Mouse (Mus musculus) E14TG2a.4 (cell line): Measurements from ENCODE around the gene Taf6.

Experiments
- CTCF ChIP-seq: conservative IDR thresholded peaks from 2 replicates; pipeline ENCODE4 v1.5.1; 2014; ENCODE audit warnings: low read length
- POU5F1 ChIP-seq: IDR thresholded peaks from 2 replicates; pipeline ENCODE4 v1.6.1; 2014; ENCODE audit warnings: low read length, borderline replicate concordance

GRCm38 (mm10) chr5:138222111-138222510 is 34.9 kb upstream of the Taf6 start:
- TF ChIP-seq CTCF, result peak; percentile 95
- TF ChIP-seq POU5F1, result no peak
